Mouse (Mus musculus): ENCODE measurements around the gene Evx1.
A peak's percentile ranks its signal among the peaks of the same experiment; 100 is the strongest.

Evx1 gene

DNA sequence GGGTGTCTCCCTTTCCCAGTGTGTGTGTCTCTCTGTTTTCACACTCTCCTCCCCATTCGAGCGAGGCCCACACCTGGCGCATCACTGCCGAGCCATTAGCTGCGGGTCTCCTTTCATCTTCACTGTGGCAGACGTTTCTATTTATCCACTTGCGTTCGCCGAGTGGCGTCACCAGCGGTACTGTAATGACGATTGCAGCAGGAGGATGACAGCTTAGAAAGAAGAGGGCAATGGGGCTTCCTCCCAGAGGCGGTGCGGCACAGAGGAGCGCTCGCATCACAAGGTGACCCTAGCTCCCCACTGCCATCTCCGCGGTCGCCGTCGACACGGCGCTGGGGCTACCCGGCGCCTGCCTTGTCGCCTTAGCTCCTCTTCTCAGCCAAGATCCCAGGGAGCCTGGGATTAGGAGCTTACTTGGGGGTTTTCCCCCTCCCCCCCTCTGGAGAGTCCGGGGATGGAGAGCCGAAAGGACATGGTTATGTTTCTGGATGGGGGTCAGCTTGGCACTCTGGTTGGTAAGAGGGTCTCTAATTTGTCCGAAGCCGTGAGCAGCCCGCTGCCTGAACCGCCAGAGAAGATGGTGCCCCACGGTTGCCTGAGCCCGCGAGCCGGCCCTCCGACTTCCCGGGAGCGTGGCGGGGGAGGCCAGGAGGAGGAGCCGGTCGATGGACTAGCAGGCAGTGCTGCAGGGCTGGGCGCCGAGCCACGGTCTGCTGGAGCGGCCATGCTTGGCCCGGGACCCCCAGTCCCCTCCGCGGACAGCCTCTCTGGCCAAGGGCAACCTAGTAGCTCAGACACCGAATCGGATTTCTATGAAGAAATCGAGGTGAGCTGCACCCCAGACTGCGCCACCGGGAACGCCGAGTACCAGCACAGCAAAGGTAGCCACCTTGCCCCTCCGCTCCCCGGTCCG lies at the start of gene Evx1:
Evx1 (plus strand) TSS at position 108 of the 913 bp plus-strand sequence.
- peak in 1 of 2 experiments; percentile 51 for DNase-seq (ENCODE audit: inconsistent age in 2 of 2, low spot score in 1 of 2)

- no peak for DNase-seq (ENCODE audit: inconsistent age in 2 of 2, low spot score in 1 of 2)
Observed at GRCm38 (mm10) chr6:52264106-52264790, 49.0 kb upstream of the Evx1 start.

GRCm38 (mm10) chr6:52265306-52265912 lies 47.9 kb upstream of the Evx1 start:
- DNase-seq (ENCODE audit: inconsistent age in 2 of 2, low spot score in 1 of 2) = peak in 1 of 2 experiments; percentile 29

GRCm38 (mm10) chr6:52265913-52266665 lies 47.2 kb upstream of the Evx1 start:
- peak in 1 of 2 experiments; percentile 28 for DNase-seq (ENCODE audit: inconsistent age in 2 of 2, low spot score in 1 of 2)

DNA sequence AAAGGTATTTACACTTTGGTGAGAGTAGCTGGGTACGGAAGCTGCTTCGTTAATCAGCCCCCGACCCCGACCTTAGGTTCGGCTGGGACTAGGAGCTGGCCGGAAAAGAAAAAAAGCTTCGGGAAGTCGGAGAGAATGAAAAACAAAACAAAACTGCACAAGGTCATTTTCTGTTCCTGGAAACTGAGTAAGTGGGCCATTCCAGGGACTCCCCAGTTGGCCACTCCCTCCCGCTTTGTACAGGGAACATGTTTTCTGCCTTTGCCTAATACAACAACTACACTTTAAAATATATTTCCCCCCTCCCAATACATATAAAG lies 46.7 kb upstream of the Evx1 start:
- peak in 1 of 2 experiments; percentile 42 for DNase-seq (ENCODE audit: inconsistent age in 2 of 2, low spot score in 1 of 2)

DNA sequence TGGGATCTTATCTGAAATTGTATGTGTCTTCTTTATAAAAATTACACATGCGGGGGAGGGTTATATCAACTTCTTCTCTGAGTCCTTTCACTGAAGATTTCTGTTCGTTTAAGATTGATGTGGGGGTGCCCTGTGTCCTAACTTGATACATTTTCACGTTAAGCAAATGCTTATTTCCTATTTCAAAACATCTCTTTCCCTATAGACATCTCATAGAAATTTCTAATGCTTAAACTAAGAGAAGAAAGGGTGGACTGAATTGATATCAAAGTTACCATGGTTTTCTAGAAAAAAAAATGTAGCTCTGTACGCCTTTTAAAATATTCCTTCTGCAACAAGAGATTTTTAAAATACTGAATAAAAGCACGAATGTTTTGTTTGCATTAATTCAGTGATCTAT lies 46.1 kb upstream of the Evx1 start:
- DNase-seq (ENCODE audit: inconsistent age in 2 of 2, low spot score in 1 of 2) = no peak

GRCm38 (mm10) chr6:52267691-52268090 lies 45.6 kb upstream of the Evx1 start:
- DNase-seq (ENCODE audit: inconsistent age in 2 of 2, low spot score in 1 of 2) = no peak

GRCm38 (mm10) chr6:52268341-52268740 lies 45.0 kb upstream of the Evx1 start:
- DNase-seq (ENCODE audit: inconsistent age in 2 of 2, low spot score in 1 of 2) = no peak

GRCm38 (mm10) chr6:52268756-52269155 lies 44.5 kb upstream of the Evx1 start:
- DNase-seq (ENCODE audit: inconsistent age in 2 of 2, low spot score in 1 of 2) = no peak

DNA sequence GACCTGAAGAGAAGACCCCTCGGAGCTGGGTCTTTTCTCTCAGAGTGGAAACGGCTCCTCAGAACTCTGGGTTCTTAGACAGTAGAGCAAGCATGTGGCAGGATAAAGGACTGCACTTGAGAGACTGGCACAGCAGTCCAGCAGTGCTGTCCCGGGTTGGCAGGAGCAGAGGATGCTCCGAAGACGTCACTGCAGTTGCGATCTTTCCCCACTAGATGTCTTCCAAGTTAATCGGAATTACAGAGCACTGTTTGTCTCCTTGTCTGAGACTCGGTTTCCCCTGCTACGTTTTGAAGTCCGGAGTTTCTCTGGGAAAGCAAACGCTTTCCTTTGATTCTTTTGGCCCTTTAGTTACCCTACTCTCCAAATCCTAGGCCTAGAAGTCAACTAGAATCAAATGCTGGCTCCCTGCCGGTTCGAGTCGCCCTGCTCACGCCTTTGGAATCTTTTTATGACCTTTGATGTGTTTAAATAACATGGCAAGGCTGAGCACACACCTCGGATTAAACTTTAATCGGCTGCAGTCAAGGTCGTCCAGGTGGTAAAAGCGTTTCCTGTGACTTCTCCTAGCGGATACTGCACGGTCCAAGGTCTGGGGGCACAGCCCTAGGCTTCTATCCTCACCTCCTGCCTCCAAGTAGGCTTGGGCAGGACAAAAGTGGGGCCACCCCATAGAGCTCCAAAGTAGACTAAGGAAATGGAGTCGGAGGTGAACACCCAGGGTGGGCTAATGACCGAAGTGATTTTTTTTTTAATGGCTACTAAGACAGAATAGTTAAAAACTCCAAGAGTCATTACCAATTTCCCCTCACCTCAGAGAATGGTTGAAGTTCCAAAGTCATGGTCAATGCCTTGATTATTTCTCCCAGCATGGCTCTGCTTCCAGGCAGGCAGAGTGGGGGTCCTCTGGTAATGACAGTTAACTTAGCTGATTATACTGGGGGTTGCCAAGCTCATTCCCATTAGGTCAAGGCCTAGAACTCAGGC lies 42.5 kb upstream of the Evx1 start:
- peak; percentile 42 to 87 for DNase-seq (ENCODE audit: inconsistent age in 2 of 2, low spot score in 1 of 2)

GRCm38 (mm10) chr6:52272766-52273655 lies 40.3 kb upstream of the Evx1 start:
- no peak for DNase-seq (ENCODE audit: inconsistent age in 2 of 2, low spot score in 1 of 2)

- DNase-seq (ENCODE audit: inconsistent age in 2 of 2, low spot score in 1 of 2) = peak in 1 of 2 experiments; percentile 25
Observed at GRCm38 (mm10) chr6:52273656-52274280, 39.5 kb upstream of the Evx1 start.

GRCm38 (mm10) chr6:52274576-52274975 lies 38.7 kb upstream of the Evx1 start:
- no peak for DNase-seq (ENCODE audit: inconsistent age in 2 of 2, low spot score in 1 of 2)

DNA sequence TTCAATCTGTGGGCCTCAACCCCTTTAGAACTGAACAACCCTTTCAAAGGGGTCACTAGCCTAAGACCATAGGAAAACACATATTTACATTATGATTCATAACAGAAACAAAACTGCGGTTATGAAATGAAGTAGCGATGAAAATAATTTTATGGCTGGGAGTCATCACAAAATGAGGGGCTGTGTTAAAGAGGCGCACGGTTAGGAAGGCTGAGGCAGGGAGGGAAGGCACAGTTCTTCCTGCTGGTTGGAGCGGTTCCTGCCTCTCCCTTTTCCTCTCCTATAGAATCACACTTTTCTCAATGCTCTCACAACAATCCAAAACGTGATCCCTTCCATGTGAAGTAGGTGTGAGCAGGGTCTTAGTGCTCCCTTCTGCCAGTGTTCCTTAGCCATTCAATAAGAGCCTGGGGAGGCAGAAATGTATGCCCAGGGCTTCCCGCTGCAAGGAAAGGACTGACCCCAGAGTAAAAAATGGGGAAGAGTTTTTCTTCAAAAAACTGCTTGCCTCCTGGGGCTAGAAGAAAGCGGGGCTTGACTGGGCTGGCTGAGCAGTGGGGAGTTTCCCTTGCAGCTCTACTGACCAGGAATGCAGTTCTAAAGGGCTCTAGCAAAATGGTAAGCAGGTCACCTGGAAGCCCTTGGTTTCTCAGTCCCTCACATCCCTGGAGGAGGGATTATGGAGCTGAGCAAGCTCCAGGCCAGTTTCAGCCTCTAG lies 37.6 kb upstream of the Evx1 start:
- DNase-seq (ENCODE audit: inconsistent age in 2 of 2, low spot score in 1 of 2) = no peak

DNA sequence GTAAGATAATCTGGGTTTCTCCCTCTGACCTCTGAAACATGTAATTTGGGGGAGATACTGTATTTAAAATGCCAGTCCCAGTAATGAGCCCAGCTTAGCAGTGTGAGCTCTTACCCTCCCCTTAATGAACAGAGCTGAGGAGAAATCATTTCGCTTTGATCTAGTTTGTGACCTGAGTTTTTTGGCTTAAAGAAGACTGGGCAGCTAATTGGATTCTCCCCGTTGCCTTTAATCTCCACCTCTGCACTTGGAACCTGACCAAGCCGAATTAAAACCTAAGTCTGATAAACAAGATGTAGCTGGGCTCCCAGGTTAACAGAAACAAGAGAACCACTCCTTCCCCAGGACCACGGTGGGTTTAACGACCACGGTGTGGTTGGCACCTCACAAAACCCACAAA lies 36.9 kb upstream of the Evx1 start:
- no peak for DNase-seq (ENCODE audit: inconsistent age in 2 of 2, low spot score in 1 of 2)

- DNase-seq (ENCODE audit: inconsistent age in 2 of 2, low spot score in 1 of 2) = no peak
Observed at GRCm38 (mm10) chr6:52276920-52277319, 36.4 kb upstream of the Evx1 start.

DNA sequence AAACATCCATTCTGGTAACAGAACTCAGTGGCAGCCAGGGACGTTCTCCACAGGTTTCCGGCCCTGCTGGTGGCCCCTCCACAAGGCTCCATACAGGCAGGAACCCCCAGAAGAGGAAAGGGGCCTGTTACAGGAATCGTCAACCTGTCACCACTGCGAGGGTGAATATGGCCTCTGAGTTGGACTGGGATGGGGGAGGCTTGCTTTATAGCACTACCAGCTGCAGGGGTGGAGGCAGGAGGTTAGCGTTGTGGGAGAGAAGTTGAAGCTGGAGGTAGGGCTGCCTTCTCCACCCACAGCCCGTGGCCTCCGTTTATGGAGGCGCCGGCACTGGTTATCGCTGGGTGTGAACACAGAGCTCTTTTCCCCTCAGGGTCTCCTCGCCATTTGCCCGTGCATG lies 32.2 kb upstream of the Evx1 start:
- peak in 1 of 2 experiments; percentile 13 for DNase-seq (ENCODE audit: inconsistent age in 2 of 2, low spot score in 1 of 2)

DNA sequence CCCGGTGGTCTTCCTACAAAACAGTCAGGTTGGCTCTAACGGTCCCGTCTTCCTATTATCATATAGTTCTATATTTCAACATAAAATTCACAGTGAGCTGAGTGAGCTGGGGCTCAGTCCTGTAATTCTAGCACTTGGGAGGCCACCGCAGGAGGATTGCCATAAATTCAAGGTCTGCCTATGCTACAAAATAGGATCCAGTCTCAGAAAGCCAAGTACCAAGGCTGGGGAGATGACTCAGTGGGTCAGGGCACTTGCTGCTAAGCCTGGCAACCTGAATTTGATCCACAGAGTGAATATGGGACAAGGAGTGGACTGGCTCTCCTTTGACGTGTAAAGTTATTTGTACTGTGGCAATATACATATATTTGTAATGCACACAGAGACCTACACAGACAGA lies 29.4 kb upstream of the Evx1 start:
- peak in 1 of 2 experiments; percentile 84 for DNase-seq (ENCODE audit: inconsistent age in 2 of 2, low spot score in 1 of 2)
